In the genomic region with DNA sequence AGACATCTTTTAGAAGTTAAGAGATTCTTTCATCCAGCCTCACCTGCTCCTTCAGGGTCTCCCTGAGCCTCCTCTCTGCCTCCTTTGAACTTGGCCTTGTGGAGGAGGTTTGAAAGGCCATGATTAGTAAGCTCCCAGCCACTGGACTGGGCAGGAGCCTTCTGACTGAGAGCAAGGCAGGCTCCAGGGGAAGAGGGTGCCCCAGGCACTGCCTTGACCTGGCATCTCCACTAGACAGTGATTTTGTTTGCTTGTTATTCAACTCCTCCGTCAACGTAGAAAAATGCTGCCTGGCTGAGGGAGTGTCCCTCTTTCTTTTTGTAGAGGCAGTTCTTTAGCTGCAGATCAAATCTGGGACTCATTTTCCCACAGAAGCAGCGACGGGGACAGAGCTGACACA, we compare ENCODE assay signal across 21 mouse cellular contexts. TPM values are rescaled to one million over a fixed set of nuclear protein-coding genes. Genes with fewer than 3 reads are reported as not detected.
DNase-seq lines count a peak whose midpoint lies in the region; ATAC-seq lines count a peak whose summit lies in the region.
"Had no signal": no experiment of that assay in that cellular context is flagged by ENCODE, and none has a peak within 500 bp of the region (broad histone marks: within the 10 kb centered on the region; RNA-seq: fewer than 3 reads in every experiment).

No protein-coding gene starts in this region.

- ATAC-seq in embryonic facial prominence, embryonic 15.5 days (ENCODE audit: insufficient number of reproducible peaks, low FRiP score, low TSS enrichment, low read depth): no peak
- ATAC-seq in limb, embryonic 15.5 days (ENCODE audit: insufficient number of reproducible peaks, low FRiP score, low TSS enrichment, low read depth): no peak
- ATAC-seq: CD4-positive, CD25-positive, alpha-beta regulatory T cell, adult 4 months; forebrain, embryonic 14.5 days; forebrain, postnatal 0 days; intestine, postnatal 0 days had no signal

- 62% methylated on average over 4 of the region's 4 CpGs for WGBS in embryonic facial prominence, embryonic 10.5 days
- 25% methylated on average over 4 of the region's 4 CpGs for WGBS in embryonic facial prominence, embryonic 15.5 days
- WGBS in limb, embryonic 15.5 days: 35% methylated on average over 4 of the region's 4 CpGs

- H3K27me3 ChIP-seq in embryonic facial prominence, embryonic 10.5 days (replicated peaks; ENCODE audit: low read depth, poor library complexity, severe bottlenecking): no peaks in the 10 kb centered on the region
- no peaks in the 10 kb centered on the region for H3K27me3 ChIP-seq in embryonic facial prominence, embryonic 15.5 days
- H3K27me3 ChIP-seq in limb, embryonic 15.5 days: no peaks in the 10 kb centered on the region
- H3K27me3 ChIP-seq: hindbrain, embryonic 12.5 days; hindbrain, embryonic 15.5 days had no signal

- no peak overlapping the region for H3K4me2 ChIP-seq in embryonic facial prominence, embryonic 15.5 days (replicated peaks)
- no peak overlapping the region for H3K4me2 ChIP-seq in limb, embryonic 15.5 days
- H3K4me2 ChIP-seq: heart, embryonic 11.5 days; hindbrain, embryonic 12.5 days; hindbrain, embryonic 15.5 days had no signal

- no peaks in the 10 kb centered on the region for H3K36me3 ChIP-seq in embryonic facial prominence, embryonic 10.5 days (replicated peaks)
- H3K36me3 ChIP-seq in embryonic facial prominence, embryonic 15.5 days: no peaks in the 10 kb centered on the region
- H3K36me3 ChIP-seq in limb, embryonic 15.5 days: no peaks in the 10 kb centered on the region
- H3K36me3 ChIP-seq: hindbrain, embryonic 12.5 days; hindbrain, embryonic 15.5 days had no signal

- 0 out of 2 replicates have a peak overlapping the region, but pooled peaks have one; percentile 25 for H3K27ac ChIP-seq in embryonic facial prominence, embryonic 10.5 days (replicated peaks)
- peak overlapping the region; percentile 67; the same call in 1 of the 2 replicates for H3K27ac ChIP-seq in embryonic facial prominence, embryonic 15.5 days (replicated peaks)
- H3K27ac ChIP-seq in limb, embryonic 15.5 days: peak overlapping the region; percentile 38; the same call in 1 of the 2 replicates
- H3K27ac ChIP-seq: gastrocnemius, adult 2 months; hindbrain, embryonic 12.5 days; hindbrain, embryonic 15.5 days had no signal

- H3K4me3 ChIP-seq in embryonic facial prominence, embryonic 10.5 days: no peak overlapping the region
- no peak overlapping the region for H3K4me3 ChIP-seq in embryonic facial prominence, embryonic 15.5 days (replicated peaks)
- H3K4me3 ChIP-seq in limb, embryonic 15.5 days: no peak overlapping the region
- H3K4me3 ChIP-seq: gastrocnemius, adult 2 months; hindbrain, embryonic 12.5 days; hindbrain, embryonic 15.5 days had no signal

- no peak overlapping the region for H3K9ac ChIP-seq in embryonic facial prominence, embryonic 15.5 days
- no peak overlapping the region for H3K9ac ChIP-seq in limb, embryonic 15.5 days
- H3K9ac ChIP-seq: forebrain, postnatal 0 days; hindbrain, embryonic 12.5 days; hindbrain, embryonic 15.5 days had no signal

- H3K9me3 ChIP-seq in embryonic facial prominence, embryonic 10.5 days: no peaks in the 10 kb centered on the region
- H3K9me3 ChIP-seq in embryonic facial prominence, embryonic 15.5 days (replicated peaks): no peaks in the 10 kb centered on the region
- H3K9me3 ChIP-seq in limb, embryonic 15.5 days: no peaks in the 10 kb centered on the region
- H3K9me3 ChIP-seq: hindbrain, embryonic 12.5 days; hindbrain, embryonic 15.5 days had no signal

- peaks cover 26% of the 10 kb centered on the region for H3K4me1 ChIP-seq in embryonic facial prominence, embryonic 10.5 days
- H3K4me1 ChIP-seq in embryonic facial prominence, embryonic 15.5 days: peaks cover 23% of the 10 kb centered on the region
- peaks cover 19% of the 10 kb centered on the region for H3K4me1 ChIP-seq in limb, embryonic 15.5 days
- H3K4me1 ChIP-seq: hindbrain, embryonic 15.5 days had no signal

- peak; percentile 56 for DNase-seq in adrenal gland, adult 8-10 months
- DNase-seq in adrenal gland, postnatal 25 days: no peak
- DNase-seq in embryonic facial prominence, embryonic 10.5 days (ENCODE audit: low spot score): no peak
- no peak for DNase-seq in left cerebral cortex, adult 8-10 months (ENCODE audit: low spot score in 2 of 2)
- no peak for DNase-seq in embryo, embryonic 10 days (ENCODE audit: low spot score)
- DNase-seq: cerebellum, adult 11 months; cerebellum, adult 2 months; cerebellum, adult 9-11 months; forebrain, postnatal 0 days; gastrocnemius, adult 2 months; gastrocnemius, postnatal 14 days; heart, adult 11 months; kidney, adult 2 months had no signal

RNA-seq across cellular contexts. Expression of a gene that starts 9.0 kb away (rescaled TPM):
- total RNA-seq in adrenal gland, adult 8-10 months (2022): 100 to 1,000 TPM; 134 to 193 (median 146) TPM
- total RNA-seq in adrenal gland, postnatal 25 days (2021): 156 and 193 TPM in 2 replicates
- 40.4 and 48.1 TPM in 2 replicates for polyA plus RNA-seq in embryonic facial prominence, embryonic 10.5 days (2016; fragmentation: Nextera tagmentation; extraction: Ambion mirVana)
- polyA plus RNA-seq in embryonic facial prominence, embryonic 15.5 days (2015; fragmentation: Nextera tagmentation; extraction: Ambion mirVana): 61.1 and 62.0 TPM in 2 replicates
- 78.0 and 78.5 TPM in 2 replicates for polyA plus RNA-seq in limb, embryonic 15.5 days (2015; fragmentation: Nextera tagmentation; extraction: Ambion mirVana)
- total RNA-seq in left cerebral cortex, adult 8-10 months (2022): 10 to 100 TPM; 29.9 to 37.5 (median 32.7) TPM
